ENCODE assay signal across 8 mouse cellular contexts in genomic region chr7:81523008-81523662, GRCm38 (mm10). TPM values are rescaled to one million over a fixed set of nuclear protein-coding genes. Genes with fewer than 3 reads are reported as not detected.
DNase-seq lines count a peak whose midpoint lies in the region; ATAC-seq and TF ChIP-seq lines count a peak whose summit lies in the region.

No protein-coding gene starts in this region.

- peak overlapping the region; percentile 89 for H3K9ac ChIP-seq in heart, embryonic 13.5 days
- peak overlapping the region; percentile 78 for H3K9ac ChIP-seq in liver, embryonic 12.5 days
- peak overlapping the region; percentile 66; the same call in 1 of the 2 replicates for H3K9ac ChIP-seq in stomach, embryonic 15.5 days

- ATAC-seq in heart, embryonic 13.5 days (ENCODE audit: extremely low read depth, insufficient number of reproducible peaks, low FRiP score, low TSS enrichment), result peak; percentile 92
- peak; percentile 97 for ATAC-seq in liver, embryonic 12.5 days
- ATAC-seq in stomach, embryonic 15.5 days (ENCODE audit: insufficient read depth, low FRiP score, low read depth), result peak; percentile 98

- H3K27ac ChIP-seq in heart, embryonic 13.5 days (replicated peaks), result peak overlapping the region; percentile 95
- peak overlapping the region; percentile 84 for H3K27ac ChIP-seq in liver, embryonic 12.5 days
- H3K27ac ChIP-seq in stomach, embryonic 15.5 days, result peak overlapping the region; percentile 97

- H3K79me3 ChIP-seq in C2C12 (ENCODE audit: low read depth), result peaks cover 14% of the 10 kb centered on the region

- H3ac ChIP-seq in C2C12 (ENCODE audit: control insufficient read depth, insufficient read length, low read depth), result peak overlapping the region; percentile 62

- no peaks in the 10 kb centered on the region for H3K9me3 ChIP-seq in erythroblast, embryonic 14.5 days (ENCODE audit: control insufficient read depth, low read length)
- H3K9me3 ChIP-seq in heart, embryonic 13.5 days, result no peaks in the 10 kb centered on the region
- no peaks in the 10 kb centered on the region for H3K9me3 ChIP-seq in liver, embryonic 12.5 days (replicated peaks)
- H3K9me3 ChIP-seq in stomach, embryonic 15.5 days, result no peaks in the 10 kb centered on the region

- TF ChIP-seq POLR2A in brain, embryonic 14.5 days (IDR thresholded peaks at IDR 0.05; ENCODE audit: borderline replicate concordance, extremely low read depth, insufficient read depth, insufficient read length, poor library complexity, severe bottlenecking), result peak; percentile 86; the same call in 1 of the 2 replicates

- no peaks in the 10 kb centered on the region for H3K27me3 ChIP-seq in C2C12 (ENCODE audit: control insufficient read depth, insufficient read depth, insufficient read length)
- peaks cover 6% of the 10 kb centered on the region; the same call in 1 of the 2 replicates for H3K27me3 ChIP-seq in erythroblast, embryonic 14.5 days (ENCODE audit: control insufficient read depth)
- H3K27me3 ChIP-seq in heart, embryonic 13.5 days (replicated peaks), result no peaks in the 10 kb centered on the region
- peaks cover 9% of the 10 kb centered on the region for H3K27me3 ChIP-seq in liver, embryonic 12.5 days (replicated peaks)
- H3K27me3 ChIP-seq in stomach, embryonic 15.5 days (replicated peaks), result no peaks in the 10 kb centered on the region

- peak overlapping the region; percentile 44 for H3K4me3 ChIP-seq in C2C12 (ENCODE audit: insufficient read depth, poor library complexity, severe bottlenecking)
- H3K4me3 ChIP-seq in erythroblast, embryonic 14.5 days (replicated peaks), result peak overlapping the region; percentile 82
- H3K4me3 ChIP-seq in heart, embryonic 13.5 days, result peak overlapping the region; percentile 75
- H3K4me3 ChIP-seq in liver, embryonic 12.5 days, result peak overlapping the region; percentile 78
- peak overlapping the region; percentile 68 for H3K4me3 ChIP-seq in stomach, embryonic 15.5 days (replicated peaks)

- DNase-seq in brain, embryonic 14.5 days (ENCODE audit: low read depth), result peak; percentile 99
- peak; percentile 93 for DNase-seq in kidney, postnatal 10 days
- DNase-seq in natural killer cell, adult 2 months (ENCODE audit: low spot score in 2 of 2), result peak; percentile 83 to 86

- H3K36me3 ChIP-seq in C2C12 (ENCODE audit: control insufficient read depth, insufficient read depth), result no peaks in the 10 kb centered on the region
- peaks cover 23% of the 10 kb centered on the region for H3K36me3 ChIP-seq in erythroblast, embryonic 14.5 days (ENCODE audit: control insufficient read depth)
- H3K36me3 ChIP-seq in heart, embryonic 13.5 days, result peaks cover 32% of the 10 kb centered on the region
- H3K36me3 ChIP-seq in liver, embryonic 12.5 days, result peaks cover 30% of the 10 kb centered on the region
- H3K36me3 ChIP-seq in stomach, embryonic 15.5 days, result peaks cover 11% of the 10 kb centered on the region; the same call in 1 of the 2 replicates

- under 1% methylated on average over 31 of the region's 31 CpGs for WGBS in heart, embryonic 13.5 days
- under 1% methylated on average over 31 of the region's 31 CpGs for WGBS in liver, embryonic 12.5 days (ENCODE audit: insufficient replicate concordance)
- WGBS in stomach, embryonic 15.5 days, result under 1% methylated on average over 31 of the region's 31 CpGs

- peaks cover 44% of the 10 kb centered on the region for H3K79me2 ChIP-seq in C2C12 (ENCODE audit: control insufficient read depth, insufficient read depth)

- peaks cover 23% of the 10 kb centered on the region for H3K4me1 ChIP-seq in erythroblast, embryonic 14.5 days (ENCODE audit: control insufficient read depth)
- peaks cover 25% of the 10 kb centered on the region for H3K4me1 ChIP-seq in heart, embryonic 13.5 days
- H3K4me1 ChIP-seq in liver, embryonic 12.5 days, result peaks cover 27% of the 10 kb centered on the region
- H3K4me1 ChIP-seq in stomach, embryonic 15.5 days, result peaks cover 8% of the 10 kb centered on the region; the same call in 1 of the 2 replicates

- peak overlapping the region; percentile 92 for H3K4me2 ChIP-seq in heart, embryonic 13.5 days
- peak overlapping the region; percentile 86 for H3K4me2 ChIP-seq in liver, embryonic 12.5 days
- H3K4me2 ChIP-seq in stomach, embryonic 15.5 days, result peak overlapping the region; percentile 74

- no peak for TF ChIP-seq CTCF in C2C12 (IDR thresholded peaks at IDR 0.05; ENCODE audit: control insufficient read depth, insufficient read depth, insufficient read length)
- TF ChIP-seq CTCF in brain, embryonic 14.5 days (IDR thresholded peaks at IDR 0.05; ENCODE audit: borderline replicate concordance, extremely low read depth, insufficient read depth, insufficient read length), result peak; percentile 20; the same call in 1 of the 2 replicates

TF ChIP-seq in C2C12, 6 proteins besides CTCF, POLR2A, EP300 and RAD21:
- no peak for TF ChIP-seq CEBPB (IDR thresholded peaks at IDR 0.05; ENCODE audit: low read depth)
- peak; percentile 27 for TF ChIP-seq MAX (IDR thresholded peaks at IDR 0.05)

RNA-seq across cellular contexts. Expression of gene BC048679, which starts 25.1 kb away (rescaled TPM):
- not detected for polyA plus RNA-seq in C2C12 (2012; fragmentation: generic; extraction: Trizol)
- polyA plus RNA-seq in brain, embryonic 14.5 days (2012; rRNA removed), result not detected in 2 replicates
- not detected in 2 replicates for polyA plus RNA-seq in erythroblast, embryonic 14.5 days (2012)
- not detected in 2 replicates for polyA plus RNA-seq in heart, embryonic 13.5 days (2015; fragmentation: Nextera tagmentation; extraction: Ambion mirVana)
- not detected in 2 replicates for polyA plus RNA-seq in liver, embryonic 12.5 days (2016; fragmentation: Nextera tagmentation; extraction: Ambion mirVana)
- not detected in 2 replicates for polyA plus RNA-seq in stomach, embryonic 15.5 days (2015; fragmentation: Nextera tagmentation; extraction: Ambion mirVana)

RNA-seq across cellular contexts. Expression of gene Ap3b2, which starts 29.4 kb away (rescaled TPM):
- not detected for polyA plus RNA-seq in C2C12 (2012; fragmentation: generic; extraction: Trizol)
- 155 and 162 TPM in 2 replicates for polyA plus RNA-seq in brain, embryonic 14.5 days (2012; rRNA removed)
- polyA plus RNA-seq in erythroblast, embryonic 14.5 days (2012), result not detected in 2 replicates
- polyA plus RNA-seq in heart, embryonic 13.5 days (2015; fragmentation: Nextera tagmentation; extraction: Ambion mirVana), result 3.7 and 4.1 TPM in 2 replicates
- 0.13 and 0.35 TPM in 2 replicates for polyA plus RNA-seq in liver, embryonic 12.5 days (2016; fragmentation: Nextera tagmentation; extraction: Ambion mirVana)
- 4.6 and 6.2 TPM in 2 replicates for polyA plus RNA-seq in stomach, embryonic 15.5 days (2015; fragmentation: Nextera tagmentation; extraction: Ambion mirVana)

RNA-seq across cellular contexts. Expression of gene Fsd2, which starts 43.6 kb away (rescaled TPM):
- polyA plus RNA-seq in C2C12 (2012; fragmentation: generic; extraction: Trizol), result not detected
- polyA plus RNA-seq in brain, embryonic 14.5 days (2012; rRNA removed), result 0.14 and 0.18 TPM in 2 replicates
- not detected in 2 replicates for polyA plus RNA-seq in erythroblast, embryonic 14.5 days (2012)
- 52.6 and 58.0 TPM in 2 replicates for polyA plus RNA-seq in heart, embryonic 13.5 days (2015; fragmentation: Nextera tagmentation; extraction: Ambion mirVana)
- 0.05 and 0.06 TPM in 2 replicates for polyA plus RNA-seq in liver, embryonic 12.5 days (2016; fragmentation: Nextera tagmentation; extraction: Ambion mirVana)
- polyA plus RNA-seq in stomach, embryonic 15.5 days (2015; fragmentation: Nextera tagmentation; extraction: Ambion mirVana), result 0.12 and 0.14 TPM in 2 replicates

RNA-seq across cellular contexts. Expression of gene Whamm, which starts 47.9 kb away (rescaled TPM):
- 3.2 TPM for polyA plus RNA-seq in C2C12 (2012; fragmentation: generic; extraction: Trizol)
- 14.9 and 16.1 TPM in 2 replicates for polyA plus RNA-seq in brain, embryonic 14.5 days (2012; rRNA removed)
- polyA plus RNA-seq in erythroblast, embryonic 14.5 days (2012), result 3.9 and 4.5 TPM in 2 replicates
- polyA plus RNA-seq in heart, embryonic 13.5 days (2015; fragmentation: Nextera tagmentation; extraction: Ambion mirVana), result 4.3 and 4.5 TPM in 2 replicates
- polyA plus RNA-seq in liver, embryonic 12.5 days (2016; fragmentation: Nextera tagmentation; extraction: Ambion mirVana), result 8.2 and 9.6 TPM in 2 replicates
- polyA plus RNA-seq in stomach, embryonic 15.5 days (2015; fragmentation: Nextera tagmentation; extraction: Ambion mirVana), result 5.4 and 7.0 TPM in 2 replicates

Comparison
In these comparisons a context has a peak if more than half of its experiments do, and no peak if none do; other contexts are left out.
1. Peak in every context shown above with its lines: DNase-seq, ATAC-seq, H3K4me3 ChIP-seq and H3K27ac ChIP-seq.
2. RNA of gene Ap3b2, which starts 29.4 kb away (polyA plus RNA-seq): 155 to 162 TPM in brain, embryonic 14.5 days; 4.6 to 6.2 TPM in stomach, embryonic 15.5 days, 3.7 to 4.1 TPM in heart, embryonic 13.5 days, 0.13 to 0.35 TPM in liver, embryonic 12.5 days, not detected in C2C12 (single experiment) and not detected in erythroblast, embryonic 14.5 days; every median in the first group is over 10 times any median in the second.
3. RNA of gene Fsd2, which starts 43.6 kb away (polyA plus RNA-seq): 52.6 to 58.0 TPM in heart, embryonic 13.5 days; 0.14 to 0.18 TPM in brain, embryonic 14.5 days, 0.12 to 0.14 TPM in stomach, embryonic 15.5 days, 0.05 to 0.06 TPM in liver, embryonic 12.5 days, not detected in C2C12 (single experiment) and not detected in erythroblast, embryonic 14.5 days; every median in the first group is over 10 times any median in the second.